Mouse (Mus musculus): ENCODE results near the gene Lgr6. TPM values are rescaled to one million over a fixed set of nuclear protein-coding genes. Genes with fewer than 3 reads are reported as not detected.
"Not testable (repeated sequence)": the region's sequence is repeated elsewhere in the genome, so short reads cannot be mapped to it uniquely, and the experiment has no call there.

Lgr6 gene
- total RNA-seq, 1 experiment from 2014 or later: not detected

DNA sequence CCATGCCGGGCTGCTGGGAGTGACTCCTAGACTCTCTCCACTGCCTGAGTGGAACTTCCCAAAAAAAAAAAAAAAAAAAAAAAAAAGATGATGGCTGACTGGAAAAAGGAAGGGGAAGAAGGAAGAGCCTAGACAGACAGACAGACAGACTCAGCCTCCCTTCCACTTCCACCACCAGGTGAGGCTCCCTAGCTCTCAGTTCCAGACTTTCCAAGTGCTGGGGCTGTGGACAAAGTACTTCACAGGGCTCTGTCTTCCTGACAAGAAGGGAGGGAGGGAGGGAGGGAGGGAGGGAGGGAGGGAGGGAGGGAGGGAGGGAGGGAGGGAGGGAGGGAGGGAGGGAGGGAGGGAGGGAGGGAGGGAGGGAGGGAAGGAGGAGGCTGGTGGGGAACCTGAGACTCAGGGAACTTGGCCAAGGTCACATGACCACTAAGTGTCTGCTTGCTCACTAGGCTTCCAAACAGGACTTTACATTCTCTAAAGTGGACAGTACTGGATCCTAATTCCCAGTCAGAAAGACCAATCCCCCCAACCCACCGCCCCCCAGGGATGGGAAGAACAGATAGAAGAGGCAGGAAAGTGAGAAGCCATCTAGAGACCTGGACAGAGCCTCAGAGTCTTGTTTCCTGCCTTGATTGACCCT lies 25.4 kb upstream of the Lgr6 start:
- no peak for ATAC-seq (ENCODE audit: extremely low read depth, insufficient number of reproducible peaks, low FRiP score, poor library complexity, severe bottlenecking)

DNA sequence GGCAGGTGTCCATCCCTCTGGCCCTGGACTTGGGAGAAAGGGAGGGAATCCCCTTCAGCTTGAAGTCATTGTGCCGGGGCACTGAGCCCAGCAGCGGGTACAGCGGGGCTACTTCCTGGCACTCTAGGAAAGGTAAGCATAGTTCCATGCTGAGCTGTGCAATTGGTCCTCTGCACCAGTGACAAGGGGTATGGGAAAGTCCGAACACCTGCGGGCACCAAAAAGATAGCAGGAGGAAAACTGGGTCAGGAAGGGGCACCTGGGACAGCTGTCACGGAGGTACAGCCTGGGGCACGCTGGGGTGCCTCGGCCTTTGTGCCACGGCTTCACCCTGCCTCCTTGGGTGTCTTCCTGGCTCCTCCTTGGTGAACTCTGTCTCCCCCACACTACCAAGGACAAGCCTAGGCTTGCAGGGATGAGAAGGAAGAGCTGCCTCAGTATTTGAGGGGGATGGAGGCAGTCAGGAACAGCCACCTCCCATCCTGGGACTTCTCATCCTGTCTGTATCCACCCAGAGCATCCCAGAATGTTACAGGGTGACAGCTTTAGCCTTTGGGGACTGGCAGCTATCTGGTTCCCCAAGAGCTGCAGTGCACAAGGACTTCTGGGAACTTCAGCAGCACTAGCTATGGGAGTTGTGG lies 24.6 kb upstream of the Lgr6 start:
- ATAC-seq (ENCODE audit: extremely low read depth, insufficient number of reproducible peaks, low FRiP score, poor library complexity, severe bottlenecking): no peak

DNA sequence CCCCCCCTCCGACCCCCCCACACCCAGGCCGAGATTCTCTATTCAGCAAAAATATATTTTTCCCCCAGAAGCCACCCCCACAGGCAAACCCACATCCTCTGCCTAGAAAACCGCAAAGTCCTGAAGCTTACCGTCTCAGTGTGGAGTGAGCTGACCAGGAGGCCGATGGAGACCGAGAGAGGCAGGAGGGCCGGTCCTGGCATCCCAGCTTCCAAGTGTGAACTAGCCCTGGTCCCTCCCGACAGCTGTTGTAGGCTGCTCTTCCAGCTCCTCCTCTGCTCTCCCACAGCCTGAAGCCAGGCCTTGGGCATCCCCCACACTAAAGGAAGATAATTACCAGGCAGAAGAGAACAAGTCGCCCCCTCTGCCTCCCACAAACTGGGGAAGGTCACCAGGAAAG lies 23.9 kb upstream of the Lgr6 start:
- ATAC-seq (ENCODE audit: extremely low read depth, insufficient number of reproducible peaks, low FRiP score, poor library complexity, severe bottlenecking): no peak

DNA sequence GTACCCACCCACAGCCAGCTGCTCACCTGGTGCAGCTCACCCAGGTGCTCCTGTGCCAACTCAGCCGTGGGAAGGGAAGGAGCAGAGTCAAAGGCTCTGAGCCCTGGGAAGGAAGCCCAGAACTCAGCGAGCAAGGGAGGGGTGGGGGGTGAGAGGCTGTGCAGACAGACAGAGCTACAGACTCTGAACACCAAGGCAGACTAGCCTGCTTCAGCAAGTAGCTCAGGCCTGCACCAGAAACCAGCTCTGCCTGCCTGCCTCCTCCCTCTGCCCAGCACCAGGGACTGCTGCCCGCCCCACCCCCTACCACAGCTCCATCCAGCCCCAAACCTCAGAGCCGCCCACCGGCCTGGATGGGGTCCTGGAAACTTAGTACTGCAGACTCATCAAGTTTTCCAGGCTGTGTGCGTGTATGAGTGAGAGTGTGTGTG lies 22.9 kb upstream of the Lgr6 start:
- no peak for ATAC-seq (ENCODE audit: extremely low read depth, insufficient number of reproducible peaks, low FRiP score, poor library complexity, severe bottlenecking)

DNA sequence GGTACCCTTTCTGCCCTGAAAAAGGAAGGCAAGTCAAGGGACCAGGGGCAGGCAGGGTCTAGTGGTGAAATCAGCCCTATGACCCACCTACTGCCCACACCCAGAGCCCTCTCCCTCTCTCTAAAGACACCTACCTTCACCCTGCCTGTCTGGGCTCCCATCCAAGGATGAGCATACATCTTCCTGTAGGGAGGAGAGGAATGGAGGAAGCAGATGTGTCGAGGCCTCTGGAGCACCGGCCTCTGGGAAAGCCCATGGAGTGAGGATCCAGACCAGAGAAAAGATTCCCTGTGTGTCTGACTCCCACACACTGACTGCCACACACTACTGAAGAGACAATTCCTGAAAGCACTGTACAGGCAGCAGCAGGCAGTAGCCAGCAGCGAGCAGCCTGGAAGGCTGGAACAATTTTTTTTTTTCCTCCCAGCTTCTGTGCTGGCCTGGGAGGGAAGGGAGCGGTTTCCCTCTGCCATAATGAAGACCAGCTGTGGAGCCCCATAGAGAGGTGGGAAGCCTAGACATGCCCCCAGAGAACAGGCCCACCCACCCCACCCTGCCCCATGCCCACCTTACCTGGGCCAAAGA lies 21.5 kb upstream of the Lgr6 start:
- ATAC-seq (ENCODE audit: extremely low read depth, insufficient number of reproducible peaks, low FRiP score, poor library complexity, severe bottlenecking): no peak

DNA sequence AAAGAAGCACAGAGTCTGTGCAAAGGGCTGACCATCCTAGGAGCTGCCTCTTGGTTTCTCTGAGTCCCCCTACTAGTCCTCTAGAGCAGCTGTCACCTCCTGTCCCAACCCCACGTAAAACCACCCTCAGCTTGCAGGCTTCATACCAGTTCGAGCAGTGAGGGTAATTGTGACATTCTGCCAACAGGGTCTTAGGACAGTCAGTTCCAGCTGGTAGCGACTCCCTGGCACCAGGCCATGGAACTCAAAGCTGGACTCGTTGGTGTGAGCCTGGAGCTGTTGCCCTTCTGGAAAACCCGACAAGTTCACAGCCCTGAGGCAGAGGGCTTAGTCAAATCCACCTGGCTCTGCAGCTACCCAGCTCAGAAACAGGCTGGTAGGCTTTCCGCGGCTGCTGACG lies 20.9 kb upstream of the Lgr6 start:
- no peak for ATAC-seq (ENCODE audit: extremely low read depth, insufficient number of reproducible peaks, low FRiP score, poor library complexity, severe bottlenecking)

DNA sequence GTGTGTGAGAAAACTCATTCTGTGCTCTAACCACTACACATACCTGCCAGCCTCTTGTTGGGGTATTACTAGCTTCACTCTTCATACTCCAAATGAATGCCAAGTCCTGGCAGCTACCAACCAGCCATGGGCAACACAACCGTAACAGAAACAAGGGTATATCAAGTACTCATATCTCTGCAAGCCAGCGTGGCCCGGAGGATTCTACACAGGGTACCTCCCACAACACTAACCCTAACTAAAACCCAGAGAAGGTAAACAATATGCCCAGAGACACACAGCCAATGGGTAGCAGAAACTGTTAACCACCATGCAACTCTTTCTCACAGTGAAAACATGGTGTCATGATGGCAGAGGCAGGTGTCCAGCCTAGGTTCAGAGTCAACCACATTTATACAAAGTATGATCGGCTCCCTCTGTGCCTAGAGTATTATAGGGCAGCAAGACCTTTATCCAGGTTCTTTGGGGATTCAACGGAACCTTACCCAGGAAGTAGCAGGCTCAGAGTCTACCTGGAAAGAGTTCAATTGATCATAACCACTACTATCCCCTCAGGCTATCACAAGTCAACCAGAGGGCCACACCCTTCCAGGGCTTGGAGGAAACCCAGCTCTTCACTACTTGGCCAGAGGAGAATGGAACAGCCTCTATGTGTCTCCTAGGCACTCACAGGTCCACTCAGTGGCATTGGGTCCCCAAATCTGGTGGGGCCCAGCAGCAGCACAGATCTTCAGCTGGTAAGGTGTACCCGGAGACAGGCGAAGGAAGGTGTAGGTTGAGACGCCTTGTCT lies 19.7 kb upstream of the Lgr6 start:
- no peak for ATAC-seq (ENCODE audit: extremely low read depth, insufficient number of reproducible peaks, low FRiP score, poor library complexity, severe bottlenecking)

DNA sequence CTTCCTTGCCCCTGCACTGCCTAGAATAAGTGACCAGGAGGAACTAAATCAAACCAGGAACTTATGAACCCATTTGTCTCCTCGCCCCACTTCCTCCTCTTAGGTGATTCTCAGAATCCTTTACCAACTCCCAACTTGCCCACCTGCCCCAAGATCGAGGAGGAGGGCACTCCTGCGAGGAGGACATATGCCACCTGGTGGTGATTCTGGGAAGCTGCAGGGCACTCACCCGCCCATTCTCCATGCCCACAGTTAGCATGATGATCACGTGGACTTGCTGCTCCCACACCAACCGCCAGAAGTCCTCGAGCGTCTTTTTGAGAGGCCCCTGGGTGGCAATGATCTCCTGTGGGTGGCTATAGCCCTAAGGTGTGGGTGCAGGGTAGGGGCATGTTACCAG lies 7.6 kb upstream of the Lgr6 start:
- peak; percentile 77 for ATAC-seq (ENCODE audit: extremely low read depth, insufficient number of reproducible peaks, low FRiP score, poor library complexity, severe bottlenecking)

DNA sequence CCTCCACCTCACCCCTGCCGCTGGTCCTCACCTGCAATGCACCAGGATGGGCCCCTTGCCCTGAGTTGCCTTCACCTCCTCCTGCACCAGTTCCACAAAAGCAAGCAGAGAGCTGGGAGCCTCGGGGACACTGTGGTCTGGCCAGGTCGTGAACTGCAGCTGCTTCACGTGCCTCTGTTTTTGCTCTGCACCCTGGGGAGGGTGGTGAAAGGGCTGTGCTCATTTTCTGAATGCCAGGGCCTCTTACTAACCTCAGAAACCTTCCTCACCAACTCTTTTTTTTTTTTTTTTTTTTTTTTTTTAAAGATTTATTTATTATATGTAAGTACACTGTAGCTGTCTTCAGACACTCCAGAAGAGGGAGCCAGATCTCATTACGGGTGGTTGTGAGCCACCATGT lies 6.2 kb upstream of the Lgr6 start:
- not testable (repeated sequence) for ATAC-seq (ENCODE audit: extremely low read depth, insufficient number of reproducible peaks, low FRiP score, poor library complexity, severe bottlenecking)

DNA sequence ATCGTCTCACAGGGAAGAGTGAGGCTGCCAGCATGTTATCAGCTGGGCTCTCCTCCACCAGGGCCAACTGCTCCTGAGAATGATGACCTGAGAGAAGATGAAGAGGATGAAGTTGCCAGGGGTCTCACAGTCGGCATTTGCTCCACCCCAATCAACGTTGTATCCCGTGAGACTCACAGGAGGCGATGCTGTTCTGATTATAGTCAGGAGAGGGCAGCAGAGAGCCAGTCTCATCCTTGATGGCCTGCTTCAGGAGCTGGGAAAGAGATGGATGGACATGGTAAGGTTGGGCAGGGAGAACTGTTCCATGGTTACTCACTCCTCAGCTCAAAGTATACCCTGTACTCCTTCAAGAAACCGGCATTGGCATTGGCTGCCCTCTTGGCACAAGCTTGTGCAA lies 5.0 kb upstream of the Lgr6 start:
- ATAC-seq (ENCODE audit: extremely low read depth, insufficient number of reproducible peaks, low FRiP score, poor library complexity, severe bottlenecking): peak; percentile 20; the same call in 1 of the 2 replicates

DNA sequence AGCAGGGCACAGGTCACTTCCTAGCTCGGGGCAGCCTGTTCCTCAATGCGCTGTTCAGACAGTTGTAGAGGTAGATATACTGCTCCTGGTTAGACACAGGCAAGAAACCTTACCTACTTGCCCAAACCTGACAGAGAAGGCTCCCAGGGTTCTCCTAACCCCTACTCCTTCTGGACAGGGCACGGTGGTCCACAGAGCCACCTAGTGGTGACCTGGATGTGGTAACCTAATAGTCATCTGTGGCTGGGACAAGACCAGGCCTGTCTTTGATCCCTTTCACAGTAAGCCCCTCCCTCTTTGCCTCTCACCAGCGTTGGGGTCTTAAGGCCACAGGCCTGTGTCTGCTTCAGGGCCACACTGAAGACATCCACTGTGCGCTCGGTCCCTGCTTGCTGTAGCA lies 3.5 kb upstream of the Lgr6 start:
- no peak for ATAC-seq (ENCODE audit: extremely low read depth, insufficient number of reproducible peaks, low FRiP score, poor library complexity, severe bottlenecking)

DNA sequence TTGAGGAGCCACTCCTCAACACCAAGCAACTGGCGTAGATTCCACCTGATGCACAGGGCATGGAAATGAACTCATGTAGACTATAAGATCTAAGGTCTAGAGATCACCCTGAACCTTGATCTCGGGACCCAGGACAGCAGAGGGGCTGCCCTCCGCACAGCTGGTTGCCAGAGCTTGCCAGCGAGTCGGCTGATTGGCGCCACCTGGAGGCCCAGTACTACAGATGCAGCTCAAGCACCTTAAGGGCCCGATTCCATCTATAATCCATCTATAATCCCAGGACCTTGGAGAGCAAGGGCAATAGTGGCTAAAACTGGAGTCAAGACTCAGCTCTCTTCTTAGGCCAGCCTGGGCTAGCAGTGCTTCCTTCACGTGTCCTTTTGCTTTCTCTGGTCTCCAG lies 875 bp upstream of the Lgr6 start:
- ATAC-seq (ENCODE audit: extremely low read depth, insufficient number of reproducible peaks, low FRiP score, poor library complexity, severe bottlenecking): peak; percentile 71

DNA sequence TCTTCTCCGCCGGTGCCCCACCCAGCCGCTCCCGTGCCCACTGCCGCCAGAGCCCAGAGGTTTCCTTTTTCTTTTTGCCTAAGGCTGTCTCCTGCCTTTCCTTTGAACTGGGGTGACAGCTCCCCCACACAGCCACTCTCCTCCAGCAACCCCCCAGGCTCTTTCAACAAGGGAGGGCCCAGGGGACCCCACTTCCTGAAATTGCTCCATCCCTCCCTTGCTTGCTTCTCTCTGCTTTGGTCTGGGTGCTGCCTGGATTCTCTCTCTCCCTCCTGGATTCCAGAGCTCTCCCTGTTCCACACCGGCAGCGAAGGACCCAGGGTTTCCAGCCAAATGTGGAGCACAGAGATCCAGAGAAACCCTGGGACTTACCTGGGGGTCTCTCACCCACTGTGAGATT lies 4.7 kb downstream of the Lgr6 start:
- no peak for ATAC-seq (ENCODE audit: extremely low read depth, insufficient number of reproducible peaks, low FRiP score, poor library complexity, severe bottlenecking)

DNA sequence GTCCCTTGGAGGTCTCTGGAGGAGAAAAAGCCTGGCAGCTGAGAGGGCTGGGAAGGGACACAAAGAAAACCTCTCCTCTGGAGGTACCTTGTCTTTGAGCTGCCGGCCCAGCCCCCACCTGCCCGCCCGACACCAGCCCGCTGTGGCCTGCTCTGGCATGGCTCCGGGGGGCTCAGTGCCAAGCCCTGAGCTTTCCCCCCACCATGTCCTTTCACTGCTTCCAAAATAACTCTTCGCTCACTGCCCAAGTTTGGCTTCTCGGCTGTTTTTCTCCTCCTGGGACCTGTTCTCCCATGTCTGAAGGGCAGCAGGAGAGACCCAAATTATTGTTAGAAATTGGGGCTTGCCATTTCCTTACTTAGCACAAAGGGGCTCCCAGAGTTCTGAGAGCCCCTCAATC lies 6.6 kb downstream of the Lgr6 start:
- ATAC-seq (ENCODE audit: extremely low read depth, insufficient number of reproducible peaks, low FRiP score, poor library complexity, severe bottlenecking): no peak

DNA sequence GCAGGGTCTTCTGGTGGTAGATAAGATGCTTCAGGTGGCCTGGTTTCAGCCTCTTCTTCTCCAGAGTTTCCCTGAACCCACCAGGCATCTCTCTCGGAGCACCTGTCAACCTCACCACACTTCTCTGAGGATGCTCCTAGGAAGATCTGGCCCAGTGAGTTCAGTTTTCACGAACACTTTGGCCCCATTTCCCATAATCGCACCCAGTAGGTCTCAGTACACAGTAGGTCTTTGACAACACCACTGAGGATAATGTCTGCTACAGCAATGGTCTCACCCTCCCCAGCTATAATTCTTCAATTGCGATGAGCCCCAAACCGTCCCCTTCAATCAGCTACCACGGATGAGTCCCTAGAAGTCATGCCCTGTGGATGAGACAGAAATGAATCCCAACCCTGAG lies 7.6 kb downstream of the Lgr6 start:
- ATAC-seq (ENCODE audit: extremely low read depth, insufficient number of reproducible peaks, low FRiP score, poor library complexity, severe bottlenecking): no peak

DNA sequence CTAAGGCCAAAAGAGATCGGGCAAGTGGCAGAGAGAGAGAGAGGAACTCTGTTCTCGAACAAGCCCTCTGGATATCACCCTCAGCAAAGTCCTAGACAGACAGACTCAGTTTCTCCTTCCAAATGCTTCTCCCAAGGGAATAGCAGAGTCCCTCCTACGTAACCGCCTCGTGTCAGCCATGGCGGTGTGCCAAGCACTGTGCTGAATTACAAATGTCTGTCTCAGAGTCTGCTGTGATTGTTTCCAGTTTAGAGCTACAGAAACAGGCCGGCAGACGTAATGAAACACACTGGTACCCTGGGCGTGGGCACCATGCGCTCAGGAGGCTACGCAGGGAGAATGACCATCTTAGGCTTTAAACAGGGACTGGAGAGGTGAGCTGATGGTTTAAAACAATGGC lies 8.8 kb downstream of the Lgr6 start:
- ATAC-seq (ENCODE audit: extremely low read depth, insufficient number of reproducible peaks, low FRiP score, poor library complexity, severe bottlenecking): no peak

DNA sequence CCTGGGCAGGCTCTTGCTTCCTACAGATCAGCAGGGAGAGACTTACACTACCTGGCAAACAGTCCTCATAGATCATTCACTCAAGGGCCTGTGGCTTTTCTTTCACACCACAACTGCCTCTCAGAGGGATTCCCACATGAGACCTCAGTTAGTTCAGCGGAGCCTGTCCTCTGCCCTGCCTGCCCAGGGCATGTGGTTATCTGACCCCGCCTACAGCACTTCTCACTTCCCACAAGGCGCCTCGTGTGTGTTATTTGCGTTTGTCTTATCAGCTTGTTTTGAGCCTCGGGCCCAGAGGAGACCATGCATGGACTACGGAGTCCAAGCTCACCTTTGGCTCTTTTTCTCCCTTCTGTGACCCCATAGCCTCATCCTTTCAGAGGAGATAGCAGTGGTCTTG lies 9.9 kb downstream of the Lgr6 start:
- ATAC-seq (ENCODE audit: extremely low read depth, insufficient number of reproducible peaks, low FRiP score, poor library complexity, severe bottlenecking): peak; percentile 63

DNA sequence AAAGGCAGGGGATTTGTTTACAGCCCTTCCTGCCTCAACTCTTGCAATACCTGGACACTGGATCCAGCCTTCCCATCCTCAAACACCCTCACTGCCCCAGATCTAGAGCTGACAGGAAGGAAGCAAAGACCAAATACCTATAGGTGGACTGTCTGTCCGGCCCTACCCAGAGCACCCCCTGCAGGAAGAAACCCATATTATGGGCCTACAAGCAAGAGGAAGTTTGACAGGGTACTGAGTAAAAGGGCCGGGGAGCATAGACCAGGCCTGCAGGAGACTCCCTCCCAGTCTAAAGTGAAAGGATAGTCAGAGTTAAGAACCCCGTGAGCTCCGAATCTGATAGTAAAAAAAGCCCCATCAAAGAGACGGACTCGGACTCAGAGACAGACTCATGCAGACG lies 10.4 kb downstream of the Lgr6 start:
- ATAC-seq (ENCODE audit: extremely low read depth, insufficient number of reproducible peaks, low FRiP score, poor library complexity, severe bottlenecking): peak; percentile 49

DNA sequence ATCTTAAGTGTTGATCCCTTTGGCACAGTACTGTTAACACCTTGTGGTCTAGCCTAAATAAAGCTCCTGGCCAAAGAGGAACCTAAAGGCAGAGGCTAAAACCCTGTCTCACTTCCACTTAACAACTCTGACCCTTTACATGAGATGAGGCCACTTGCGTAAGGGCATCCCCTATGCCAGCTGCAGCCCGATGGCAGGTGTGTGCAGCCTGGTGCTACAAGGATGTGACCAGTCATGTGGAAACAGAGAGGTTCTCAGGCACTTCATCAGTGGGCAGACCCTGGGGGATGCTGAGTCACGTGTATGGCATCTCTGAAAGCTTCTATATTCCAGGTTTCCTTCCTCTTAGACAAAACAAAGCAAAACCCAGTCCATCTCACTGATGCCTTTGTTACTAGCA lies 14.2 kb downstream of the Lgr6 start:
- ATAC-seq (ENCODE audit: extremely low read depth, insufficient number of reproducible peaks, low FRiP score, poor library complexity, severe bottlenecking): no peak

DNA sequence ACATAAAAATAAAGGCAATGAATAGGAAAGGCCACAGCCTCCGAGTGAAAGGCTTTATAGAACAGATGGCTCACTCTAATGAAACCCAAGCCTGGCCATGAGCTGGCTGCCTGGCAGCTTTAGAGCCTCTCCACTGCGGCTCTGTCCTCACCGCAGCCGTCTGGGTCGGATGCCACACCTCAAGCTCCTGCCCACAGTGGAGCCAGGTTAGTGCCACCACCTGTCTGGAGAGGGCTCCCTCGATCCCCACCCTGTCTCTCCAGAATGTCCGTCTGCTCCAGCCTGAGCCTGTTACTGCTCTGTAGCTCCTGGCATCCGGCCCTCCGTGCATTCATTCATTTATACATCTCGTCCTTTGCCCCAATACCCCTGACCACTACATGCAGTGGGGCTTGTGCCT lies 15.4 kb downstream of the Lgr6 start:
- no peak for ATAC-seq (ENCODE audit: extremely low read depth, insufficient number of reproducible peaks, low FRiP score, poor library complexity, severe bottlenecking)
